Mouse (Mus musculus) forebrain, postnatal 0 days (tissue): Measurements from ENCODE around the gene Slc6a19. TPM values are rescaled to one million over a fixed set of nuclear protein-coding genes. Genes with fewer than 3 reads are reported as not detected.

Experiments used
- ATAC-seq: fragments of 200-750 bp; cut with Nextera tagmentation; 2 replicates; pipeline ENCODE4 v1.8.0; 2017; ENCODE audit warnings: mild to moderate bottlenecking, moderate library complexity
- DNase-seq: peaks from one replicate; pipeline ENCODE4 v3.0.0-alpha.2; 2015
- H3K27ac ChIP-seq: fragments of 300-500 bp; sonication (generic); 2 replicates; pipeline ENCODE4 v1.5.1; 2014; ENCODE audit warnings: low read depth, mild to moderate bottlenecking, antibody characterized with exemption, low read length, moderate library complexity, mixed read lengths
- H3K27me3 ChIP-seq: fragments of 300-500 bp; sonication (generic); 2 replicates; pipeline ENCODE4 v1.6.1; 2014; ENCODE audit warnings: mild to moderate bottlenecking, low read length, mixed read lengths; ENCODE audit not compliant: insufficient read depth
- H3K36me3 ChIP-seq: fragments of 300-500 bp; sonication (generic); 2 replicates; pipeline ENCODE4 v1.6.1; 2014; ENCODE audit warnings: mild to moderate bottlenecking, moderate library complexity; ENCODE audit not compliant: insufficient read depth
- H3K4me1 ChIP-seq: fragments of 300-500 bp; sonication (generic); 2 replicates; pipeline ENCODE4 v1.6.1; 2014; ENCODE audit warnings: antibody characterized with exemption; ENCODE audit not compliant: insufficient read depth
- H3K4me2 ChIP-seq: fragments of 300-500 bp; sonication (generic); 2 replicates; pipeline ENCODE4 v1.6.1; 2014; ENCODE audit warnings: low read depth, mild to moderate bottlenecking, moderate library complexity
- H3K4me3 ChIP-seq: fragments of 300-500 bp; sonication (generic); 2 replicates; pipeline ENCODE4 v1.5.1; 2014; ENCODE audit warnings: low read depth, low read length, mixed read lengths
- H3K9ac ChIP-seq: fragments of 300-500 bp; sonication (generic); 2 replicates; pipeline ENCODE4 v1.6.1; 2014; ENCODE audit warnings: mild to moderate bottlenecking
- H3K9me3 ChIP-seq: fragments of 300-500 bp; sonication (generic); 2 replicates; pipeline ENCODE4 v1.6.1; 2016; ENCODE audit warnings: low read length
- CTCF ChIP-seq: sonication (generic); IDR thresholded peaks from 2 replicates; pipeline ENCODE4 v1.5.1; 2016; ENCODE audit warnings: antibody characterized with exemption, control low read depth, low read depth
- WGBS: fragments of 180-500 bp; shearing (Covaris S2); extraction: QIAGEN DNeasy Blood & Tissue Kit; methylation state at CpG from one replicate; pipeline ENCODE4 v1.1.7; 2014; 5-methylcytosine and 5-hydroxymethylcytosine counted together
- polyA plus RNA-seq: library from polyadenylated mRNA; unstranded; fragments of >200 nt; fragmentation: Nextera tagmentation; extraction: Ambion mirVana; gene quantifications from 2 replicates; pipeline ENCODE4 v1.2.1, GENCODE M21; 2015
- total RNA-seq: library from RNA; depleted of rRNA; stranded (reverse); fragments of >200 nt; gene quantifications from 2 replicates; pipeline ENCODE4 v1.2.3, GENCODE M21; 2014

Slc6a19 gene
- total and polyA plus RNA-seq, 2 experiments from 2014 or later = 0.22 to 0.43 TPM

DNA sequence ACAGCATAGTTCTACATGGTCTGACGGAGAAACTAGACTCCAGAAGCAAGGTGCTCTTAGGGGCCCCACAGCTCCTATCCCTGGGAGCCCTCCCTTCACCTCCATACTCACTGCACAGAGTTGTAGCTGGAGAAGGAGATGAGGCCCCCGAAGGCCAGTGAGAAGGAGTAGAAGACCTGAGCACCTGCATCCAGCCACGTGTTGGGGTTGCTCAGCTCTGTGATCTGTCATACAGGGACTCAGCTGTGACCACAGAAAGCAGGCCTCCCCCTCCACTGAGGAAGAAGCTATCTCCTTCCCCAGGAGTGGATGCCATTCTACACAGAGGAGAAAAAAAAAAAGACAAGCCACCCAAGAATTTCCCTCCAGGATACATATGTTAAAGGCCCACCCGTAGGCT, 15.7 kb downstream of the Slc6a19 start:
- Histone ChIP-seq H3K9ac (no peak overlapping the region), H3K4me3 (no peak overlapping the region), H3K4me1 (no peaks in the 10 kb centered on the region), H3K36me3 (no peaks in the 10 kb centered on the region), H3K27ac (no peak overlapping the region), H3K4me2 (no peak overlapping the region), H3K27me3 (no peaks in the 10 kb centered on the region), H3K9me3 (no peaks in the 10 kb centered on the region)
- WGBS = 85% methylated on average over 4 of the region's 4 CpGs
- no peak for DNase-seq
- ATAC-seq = no peak
- TF ChIP-seq CTCF = no peak

DNA sequence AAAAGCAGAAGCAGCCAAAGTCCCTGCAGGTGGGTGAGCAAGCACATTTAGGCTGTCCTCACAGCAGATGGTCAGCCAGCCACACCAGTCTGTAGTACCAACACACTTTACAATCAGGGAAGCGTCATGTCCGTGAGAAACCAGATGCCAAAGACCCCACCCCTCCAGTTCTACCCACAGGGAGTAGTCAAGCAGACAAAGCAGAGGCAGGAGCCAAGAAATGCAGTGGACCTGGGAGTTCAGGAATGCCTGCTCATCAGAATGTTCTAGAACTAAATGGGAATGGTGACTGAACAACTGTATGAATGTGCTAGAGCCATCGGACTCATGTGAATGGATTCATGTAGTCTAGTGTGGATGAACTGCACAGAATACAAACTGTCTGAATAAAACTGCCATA, 17.1 kb downstream of the Slc6a19 start:
- no peaks in the 10 kb centered on the region for H3K27me3 ChIP-seq
- no peaks in the 10 kb centered on the region for H3K4me1 ChIP-seq
- H3K36me3 ChIP-seq = no peaks in the 10 kb centered on the region
- no peak overlapping the region for H3K9ac ChIP-seq
- no peak for TF ChIP-seq CTCF
- no peak overlapping the region for H3K4me2 ChIP-seq
- DNase-seq (no peak), ATAC-seq (no peak)
- H3K27ac ChIP-seq = no peak overlapping the region
- no peaks in the 10 kb centered on the region for H3K9me3 ChIP-seq
- H3K4me3 ChIP-seq = no peak overlapping the region
- whole genome bisulfite sequencing = 76% methylated on average over 3 of the region's 3 CpGs

DNA sequence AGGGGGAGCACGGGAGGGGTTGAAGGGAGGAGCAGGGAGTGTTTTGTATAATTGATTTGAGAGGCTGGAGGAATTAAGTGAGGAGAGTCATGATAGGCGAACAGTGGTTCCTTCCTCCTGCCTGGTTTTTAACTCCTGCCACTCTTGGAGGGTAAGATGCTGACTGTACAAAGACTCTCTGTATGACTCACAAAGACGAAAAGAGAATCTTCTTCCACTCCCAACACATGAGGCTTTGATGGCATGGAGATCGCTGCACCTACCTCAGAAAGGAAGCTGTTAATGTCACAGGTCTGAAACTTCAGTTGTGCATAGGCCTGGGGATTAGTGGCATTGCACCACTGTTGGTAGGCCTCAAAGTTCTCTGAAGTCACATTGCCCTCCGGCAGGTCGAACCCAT, 19.2 kb downstream of the Slc6a19 start:
- Histone ChIP-seq H3K4me2 (no peak overlapping the region), H3K4me1 (no peaks in the 10 kb centered on the region), H3K9me3 (no peaks in the 10 kb centered on the region), H3K27me3 (no peaks in the 10 kb centered on the region), H3K36me3 (no peaks in the 10 kb centered on the region), H3K27ac (no peak overlapping the region), H3K4me3 (no peak overlapping the region), H3K9ac (no peak overlapping the region)
- DNase-seq (no peak), ATAC-seq (no peak)
- no peak for TF ChIP-seq CTCF
- 83% methylated on average over 6 of the region's 6 CpGs for WGBS

DNA sequence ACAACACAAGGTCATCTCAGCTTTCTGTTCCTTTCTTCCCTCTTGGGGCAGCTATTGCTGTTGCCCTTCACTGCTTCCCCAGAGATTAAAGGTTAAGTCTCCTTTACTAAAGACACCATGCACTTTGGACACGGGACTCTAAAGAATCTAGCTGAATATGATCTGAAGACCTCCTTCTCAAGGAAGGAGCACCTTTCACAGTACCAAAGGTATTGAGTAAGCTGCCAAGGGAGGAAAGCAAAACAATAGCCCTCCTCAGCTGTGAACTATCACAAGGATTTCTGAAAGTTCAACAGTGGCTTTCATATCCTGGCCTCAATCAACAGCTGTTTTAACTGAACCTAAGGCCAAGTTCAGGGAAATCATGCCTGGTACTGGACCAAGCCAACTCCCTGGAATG, 20.3 kb downstream of the Slc6a19 start:
- Histone ChIP-seq H3K9me3 (no peaks in the 10 kb centered on the region), H3K27ac (no peak overlapping the region), H3K4me3 (no peak overlapping the region), H3K36me3 (no peaks in the 10 kb centered on the region), H3K9ac (no peak overlapping the region), H3K4me2 (no peak overlapping the region), H3K4me1 (no peaks in the 10 kb centered on the region), H3K27me3 (no peaks in the 10 kb centered on the region)
- DNase-seq = no peak
- WGBS = 82% methylated on average over 1 of the region's 1 CpGs
- ATAC-seq = no peak
- no peak for TF ChIP-seq CTCF

DNA sequence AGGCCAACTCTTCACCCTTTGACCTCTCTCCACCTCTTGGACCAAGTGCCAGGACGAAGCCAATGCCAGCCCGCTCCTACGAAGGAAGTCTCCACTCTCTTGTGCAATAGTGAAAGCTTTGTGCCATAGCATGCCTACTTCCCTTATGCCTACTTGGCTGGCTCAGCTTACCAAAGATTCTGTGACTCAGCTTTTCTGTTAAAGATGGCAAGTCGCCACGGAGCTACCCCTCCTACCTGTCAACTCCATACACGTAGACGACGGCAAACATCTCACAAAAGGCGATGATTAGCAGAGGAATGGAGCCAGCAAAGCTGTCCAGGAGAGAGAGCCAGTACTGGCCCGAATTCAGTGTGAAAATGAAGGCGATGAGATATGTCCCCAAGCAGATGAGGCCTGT, 21.0 kb downstream of the Slc6a19 start:
- Histone ChIP-seq H3K4me1 (no peaks in the 10 kb centered on the region), H3K9ac (no peak overlapping the region), H3K27me3 (no peaks in the 10 kb centered on the region), H3K36me3 (no peaks in the 10 kb centered on the region), H3K4me3 (no peak overlapping the region), H3K27ac (no peak overlapping the region), H3K9me3 (no peaks in the 10 kb centered on the region), H3K4me2 (no peak overlapping the region)
- no peak for ATAC-seq
- 75% methylated on average over 11 of the region's 11 CpGs for WGBS
- TF ChIP-seq CTCF = no peak
- DNase-seq = no peak

DNA sequence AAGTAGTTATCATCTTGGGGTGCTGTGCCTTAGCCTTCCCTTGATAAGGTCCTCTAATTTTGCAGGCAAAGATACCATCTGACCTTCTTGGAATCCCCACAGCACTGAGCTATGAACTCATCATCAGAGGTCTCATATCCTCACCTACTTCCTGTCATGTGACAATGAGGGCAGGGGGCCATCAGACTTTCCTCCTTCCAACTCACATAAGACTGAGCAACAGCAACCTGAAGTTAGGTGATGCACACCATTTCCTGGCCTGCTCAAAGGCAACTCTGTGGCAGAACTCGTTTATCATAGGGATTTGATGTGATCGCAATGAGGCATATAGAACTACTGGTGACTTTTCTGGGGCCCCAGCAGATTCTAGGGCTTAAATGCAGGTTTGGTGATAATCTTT, 22.4 kb downstream of the Slc6a19 start:
- Histone ChIP-seq H3K27me3 (no peaks in the 10 kb centered on the region), H3K4me1 (no peaks in the 10 kb centered on the region), H3K4me2 (no peak overlapping the region), H3K4me3 (no peak overlapping the region), H3K27ac (no peak overlapping the region), H3K36me3 (no peaks in the 10 kb centered on the region), H3K9me3 (no peaks in the 10 kb centered on the region), H3K9ac (no peak overlapping the region)
- 83% methylated on average over 2 of the region's 2 CpGs for WGBS
- ATAC-seq (no peak), DNase-seq (no peak)
- no peak for TF ChIP-seq CTCF

DNA sequence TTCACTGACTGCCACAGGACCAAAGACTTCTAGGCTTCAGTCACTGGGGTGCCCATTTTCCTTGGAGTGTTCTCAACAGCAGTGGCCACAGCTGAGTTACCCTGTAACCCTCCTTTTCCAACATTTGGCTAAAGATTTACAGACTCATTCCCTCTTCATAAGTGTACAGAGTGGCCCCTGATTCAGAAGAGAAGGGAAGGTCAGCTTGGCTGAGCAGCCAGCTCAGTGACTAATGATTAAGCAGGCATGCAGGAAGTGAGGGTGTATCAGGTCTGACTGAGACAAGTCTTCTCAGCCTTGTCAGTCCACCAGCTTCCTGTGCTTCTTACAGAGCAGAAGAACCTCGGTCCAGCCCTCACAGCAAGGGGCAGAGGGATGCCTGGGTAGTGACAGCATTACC, 24.3 kb downstream of the Slc6a19 start:
- H3K27me3 ChIP-seq = no peaks in the 10 kb centered on the region
- WGBS = 43% methylated on average over 1 of the region's 1 CpGs
- no peak overlapping the region for H3K27ac ChIP-seq
- H3K4me1 ChIP-seq = no peaks in the 10 kb centered on the region
- no peak for TF ChIP-seq CTCF
- no peak overlapping the region for H3K9ac ChIP-seq
- no peak for ATAC-seq
- no peaks in the 10 kb centered on the region for H3K9me3 ChIP-seq
- DNase-seq = no peak
- H3K4me2 ChIP-seq = no peak overlapping the region
- no peaks in the 10 kb centered on the region for H3K36me3 ChIP-seq
- H3K4me3 ChIP-seq = no peak overlapping the region

DNA sequence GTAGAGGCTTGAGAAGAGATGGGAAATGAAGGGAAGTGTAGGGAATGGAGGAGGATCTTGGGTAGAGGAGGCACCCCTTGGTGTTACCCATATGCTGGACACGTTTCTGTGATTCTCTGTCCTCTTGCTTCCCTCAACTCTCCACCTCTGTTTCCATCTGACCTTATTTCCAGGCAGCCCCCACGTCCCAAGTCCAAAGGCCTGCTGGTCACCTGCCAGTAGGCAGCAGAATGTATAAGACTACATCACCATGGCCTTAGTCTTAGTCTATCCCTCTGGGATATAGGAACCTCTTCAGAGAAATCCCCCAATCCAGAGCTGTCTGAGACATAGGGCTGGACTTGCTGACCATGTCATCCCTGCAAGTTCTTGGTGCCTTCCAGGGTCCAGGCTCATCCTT, 25.4 kb downstream of the Slc6a19 start:
- no peak overlapping the region for H3K4me2 ChIP-seq
- H3K9ac ChIP-seq = no peak overlapping the region
- TF ChIP-seq CTCF = no peak
- no peaks in the 10 kb centered on the region for H3K27me3 ChIP-seq
- H3K9me3 ChIP-seq = no peaks in the 10 kb centered on the region
- no peak overlapping the region for H3K4me3 ChIP-seq
- 43% methylated on average over 2 of the region's 2 CpGs for WGBS
- ATAC-seq (no peak), DNase-seq (no peak)
- H3K27ac ChIP-seq = no peak overlapping the region
- H3K4me1 ChIP-seq = no peaks in the 10 kb centered on the region
- no peaks in the 10 kb centered on the region for H3K36me3 ChIP-seq
